Mouse (Mus musculus): ENCODE results near the gene Agps.
"Not testable (repeated sequence)": the region's sequence is repeated elsewhere in the genome, so short reads cannot be mapped to it uniquely, and the experiment has no call there.

Gene Agps

DNA sequence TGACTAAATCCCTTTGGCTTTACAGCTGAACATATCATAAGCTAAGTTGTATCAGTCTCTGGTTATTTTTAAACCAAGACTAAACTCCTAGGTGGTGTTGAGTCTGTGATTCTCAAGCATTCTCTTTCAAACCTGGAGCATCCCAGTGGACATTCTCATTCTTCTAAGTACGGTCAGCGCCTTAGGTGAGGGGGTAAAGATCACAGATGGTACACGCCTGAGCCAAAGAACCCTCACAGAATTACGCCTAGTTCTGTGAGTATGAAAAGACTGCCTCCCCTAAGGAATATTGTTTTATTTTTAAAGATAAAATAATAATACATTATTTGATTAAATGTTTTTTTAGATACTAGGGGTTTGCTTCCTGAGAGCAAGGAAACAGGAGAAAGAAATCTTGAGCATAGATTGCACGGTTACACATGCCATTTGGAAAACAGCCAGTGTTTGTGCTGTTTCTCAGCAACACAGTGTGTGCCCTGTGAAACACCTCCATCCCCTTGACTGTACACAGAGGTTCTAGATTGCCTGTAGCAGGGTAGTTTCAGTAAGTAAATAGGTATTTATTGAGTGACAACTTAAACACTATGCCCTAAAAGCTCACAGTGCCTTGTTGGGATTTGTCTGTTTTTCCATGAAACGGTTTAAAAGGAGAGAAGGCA, 97.9 kb downstream of the Agps start:
- DNase-seq (ENCODE audit: low spot score in 2 of 2): no peak

- no peak for DNase-seq (ENCODE audit: low spot score in 2 of 2)
Observed at GRCm38 (mm10) chr2:75930941-75931340, 99.0 kb downstream of the Agps start.

DNA sequence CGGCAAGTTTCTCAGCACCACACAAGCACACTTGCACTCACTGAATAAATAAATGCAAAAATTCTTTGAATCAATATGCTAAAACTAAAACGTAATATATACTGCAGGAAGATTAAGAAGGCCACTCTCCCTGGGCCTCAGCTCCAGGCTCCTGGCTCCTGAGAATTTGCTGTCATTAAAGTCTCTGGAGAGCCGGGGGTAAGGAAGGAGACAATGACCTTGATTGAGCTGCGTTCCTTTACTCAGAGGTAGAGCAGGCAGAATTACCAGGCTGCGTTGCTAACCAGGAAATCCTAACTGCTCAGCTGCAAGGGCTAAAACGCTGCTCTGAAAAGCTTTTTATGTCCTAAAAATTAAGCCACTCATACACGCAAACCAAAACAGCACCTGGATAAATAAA, 101.6 kb downstream of the Agps start:
- no peak for DNase-seq (ENCODE audit: low spot score in 2 of 2)

GRCm38 (mm10) chr2:75936685-75937084, 104.7 kb downstream of the Agps start:
- DNase-seq (ENCODE audit: low spot score in 2 of 2): not testable (repeated sequence)

DNA sequence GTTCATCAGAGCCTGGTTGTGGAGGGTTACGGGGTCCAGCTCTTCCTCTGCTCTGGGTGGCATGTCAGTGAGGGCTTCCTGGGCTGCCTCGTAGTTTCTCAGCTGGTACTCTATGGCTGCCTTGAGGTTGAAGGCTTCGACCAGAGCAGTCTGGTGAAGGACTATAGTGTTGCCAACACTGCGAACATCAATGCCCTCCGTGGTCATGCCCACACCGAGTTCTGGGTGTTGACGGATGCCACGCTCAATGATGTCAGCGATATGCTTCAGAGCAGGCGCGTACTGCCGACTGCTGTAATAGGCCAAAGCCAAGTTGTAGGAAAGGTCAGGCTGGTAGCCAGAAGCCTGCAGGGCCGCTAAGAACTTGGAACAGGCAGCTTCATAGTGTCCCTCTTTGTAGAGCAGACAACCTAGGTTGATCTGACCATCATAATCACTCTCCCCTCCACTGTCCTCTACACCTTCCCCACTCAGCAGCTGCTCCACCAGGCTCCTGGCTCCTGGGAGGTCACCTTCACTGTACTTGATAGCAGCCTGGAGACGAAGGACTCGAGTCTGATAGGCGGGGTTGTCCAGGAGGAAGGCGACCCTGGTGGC, 105.6 kb downstream of the Agps start:
- not testable (repeated sequence) for DNase-seq (ENCODE audit: low spot score in 2 of 2)

GRCm38 (mm10) chr2:75938117-75939063, 106.4 kb downstream of the Agps start, which contains the start of gene Ttc30b:
Ttc30b (minus strand) TSS chr2:75938585.
- DNase-seq (ENCODE audit: low spot score in 2 of 2): peak in 1 of 2 experiments; percentile 51

GRCm38 (mm10) chr2:75950685-75951084, 118.7 kb downstream of the Agps start:
- DNase-seq (ENCODE audit: low spot score in 2 of 2): no peak

DNA sequence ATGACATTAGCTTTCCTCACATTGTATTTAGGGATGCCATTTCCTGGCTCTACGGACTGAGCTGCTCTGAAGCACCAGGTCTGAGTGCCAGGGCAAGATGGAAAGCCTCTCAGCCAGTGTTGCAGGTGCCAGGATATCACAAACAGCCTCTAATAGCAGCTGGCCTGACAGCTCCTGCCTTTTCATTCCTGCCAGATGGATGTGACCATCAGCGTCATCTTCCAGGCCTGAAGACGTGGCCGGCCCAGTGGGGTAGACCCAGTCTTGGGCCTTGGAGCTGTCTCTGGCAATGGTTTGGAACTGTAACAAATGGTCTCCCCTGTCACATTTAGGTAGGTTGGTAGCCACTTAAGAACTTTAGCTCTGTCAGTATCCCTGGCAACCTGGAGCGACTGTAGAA, 121.3 kb downstream of the Agps start:
- no peak for DNase-seq (ENCODE audit: low spot score in 2 of 2)

DNA sequence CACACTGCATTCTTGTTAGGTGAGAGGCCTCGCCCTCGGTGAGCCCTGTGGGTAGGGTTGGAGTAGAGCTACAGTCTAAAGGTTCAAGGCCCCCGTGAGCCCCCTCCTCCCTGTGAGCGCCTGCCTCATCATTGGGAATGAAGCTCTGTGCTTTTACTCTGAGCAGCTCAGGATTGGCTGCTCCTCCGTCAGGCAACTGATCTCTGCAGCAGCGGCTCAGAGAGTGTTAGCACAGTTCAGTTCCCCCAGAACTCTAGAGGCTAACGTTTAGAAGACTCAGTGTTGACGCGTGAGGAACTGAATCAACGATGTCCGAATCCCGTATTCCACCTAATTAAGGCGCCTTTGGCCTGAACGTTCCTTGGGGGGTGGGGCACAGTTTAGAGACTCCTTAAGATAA, 123.7 kb downstream of the Agps start:
- DNase-seq (ENCODE audit: low spot score in 2 of 2): no peak

- DNase-seq (ENCODE audit: low spot score in 2 of 2): no peak
Observed at GRCm38 (mm10) chr2:75959183-75959849, 127.3 kb downstream of the Agps start.

DNA sequence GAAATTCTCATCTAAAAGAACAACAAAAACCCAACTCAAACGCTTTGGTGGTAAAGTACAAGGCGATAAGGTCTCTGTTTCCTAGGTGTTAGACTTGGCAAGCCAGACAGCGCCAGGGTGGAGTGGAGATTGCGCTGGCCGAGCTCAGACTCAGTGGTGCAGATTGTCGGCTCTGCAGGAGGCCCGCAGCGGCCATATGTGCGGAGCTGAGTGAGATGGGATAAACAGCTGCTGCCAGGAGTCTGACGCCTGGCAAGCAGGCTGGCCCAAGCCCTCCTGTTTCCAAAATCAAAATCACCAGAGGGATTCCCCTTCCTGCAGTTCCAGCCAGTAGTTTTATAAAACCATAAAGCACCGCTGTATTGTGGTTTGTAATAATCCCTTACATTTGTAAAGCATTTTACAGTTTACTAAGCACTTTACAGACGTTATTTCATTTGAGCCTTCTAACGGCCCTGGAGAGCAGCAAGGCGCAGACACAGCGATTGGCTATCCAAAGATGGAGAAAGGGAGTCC, 127.9 kb downstream of the Agps start:
- DNase-seq (ENCODE audit: low spot score in 2 of 2): no peak

DNA sequence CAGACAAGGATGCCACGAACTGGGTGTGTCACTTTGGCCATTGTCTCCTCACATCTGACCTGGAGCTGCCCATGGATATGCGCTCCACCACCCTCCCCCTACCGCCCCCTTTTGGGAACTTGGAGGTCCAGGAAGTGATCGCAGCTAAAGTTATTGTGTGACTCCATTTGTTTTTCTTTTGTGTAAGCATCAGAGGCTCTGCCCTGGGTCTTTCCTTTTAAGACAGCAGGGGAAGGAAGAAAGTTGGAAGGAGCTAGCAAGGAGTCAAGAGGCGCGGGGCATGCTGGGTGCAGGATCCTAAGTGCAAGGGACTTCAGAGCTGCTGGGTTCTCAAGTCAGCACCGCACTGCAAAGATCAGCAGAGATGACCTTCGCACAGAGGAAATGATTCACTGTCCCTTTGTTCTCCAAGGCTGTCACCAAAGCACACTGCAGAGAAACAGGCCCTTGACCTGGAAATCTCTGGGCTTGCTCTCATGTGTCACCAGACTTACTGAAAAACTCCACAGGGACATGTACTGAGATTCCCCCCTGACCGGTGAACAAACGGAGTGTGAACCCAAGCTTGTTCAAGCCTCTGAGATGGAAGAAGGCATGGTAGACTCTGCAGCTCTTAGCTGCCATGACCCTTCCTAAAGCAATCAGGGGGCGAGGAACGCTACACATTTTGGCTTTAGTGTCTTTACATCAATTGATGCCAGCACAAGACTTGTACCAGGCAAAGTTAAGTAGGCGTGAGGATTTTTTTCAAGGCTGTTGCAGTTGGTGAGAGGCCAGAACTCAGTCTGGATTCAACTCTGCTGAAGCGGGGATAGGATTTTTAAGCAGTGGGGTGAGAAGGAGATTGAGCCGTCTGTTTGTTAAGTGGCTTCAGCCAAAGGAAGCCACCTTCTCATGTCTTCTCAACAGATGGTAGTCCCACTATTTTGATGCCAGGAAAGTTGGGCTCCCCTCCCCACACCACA, 128.7 kb downstream of the Agps start:
- DNase-seq (ENCODE audit: low spot score in 2 of 2): no peak

DNA sequence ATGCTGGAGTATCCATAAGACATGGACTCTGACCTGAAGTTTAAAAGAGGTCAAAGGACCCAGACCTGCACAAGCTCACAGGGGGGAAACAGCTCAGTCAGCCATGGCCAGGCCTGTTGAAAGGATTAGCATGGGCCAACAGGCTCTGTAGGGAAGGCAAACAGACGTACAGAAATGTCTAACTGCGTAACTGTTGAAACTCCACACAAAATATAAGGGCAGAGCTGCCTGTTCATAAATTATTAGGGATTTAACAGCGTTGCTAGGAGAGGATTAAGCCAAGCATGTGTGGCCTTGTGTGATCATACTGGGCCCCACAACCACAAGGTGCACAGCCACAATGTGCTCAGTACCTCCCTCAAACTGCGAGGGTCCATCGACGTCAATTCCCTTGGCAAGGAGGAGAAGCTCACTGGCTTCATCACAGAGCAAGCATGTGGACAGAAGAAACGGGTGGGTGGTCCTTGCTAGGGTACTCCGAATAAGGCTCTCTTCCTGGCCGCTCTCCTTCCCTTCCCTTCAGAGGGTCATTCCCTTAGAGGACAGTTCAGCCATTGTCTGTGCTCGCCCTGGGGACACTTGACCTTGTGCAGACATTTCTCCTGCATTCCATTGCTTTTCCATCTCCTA, 131.3 kb downstream of the Agps start:
- no peak for DNase-seq (ENCODE audit: low spot score in 2 of 2)

DNA sequence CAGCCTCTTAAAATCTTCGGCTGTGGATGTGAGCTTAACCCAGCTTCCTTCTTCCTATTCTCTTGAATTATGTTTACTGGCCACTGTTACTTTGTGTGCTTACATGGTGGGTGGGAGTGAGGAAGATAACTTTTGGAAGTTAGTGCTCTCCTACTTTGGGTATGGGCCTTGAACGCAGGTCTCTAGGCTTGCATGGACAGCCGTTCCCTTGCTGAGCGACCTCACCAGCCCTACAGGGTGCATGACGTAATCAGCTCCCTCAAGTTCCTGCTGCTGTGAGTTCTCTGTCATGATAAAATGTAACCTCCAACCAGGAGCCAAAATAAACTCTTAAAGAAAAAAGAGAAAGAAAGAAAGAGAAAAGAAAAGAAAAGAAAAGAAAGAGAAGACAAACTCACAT, 132.1 kb downstream of the Agps start:
- DNase-seq (ENCODE audit: low spot score in 2 of 2): no peak

DNA sequence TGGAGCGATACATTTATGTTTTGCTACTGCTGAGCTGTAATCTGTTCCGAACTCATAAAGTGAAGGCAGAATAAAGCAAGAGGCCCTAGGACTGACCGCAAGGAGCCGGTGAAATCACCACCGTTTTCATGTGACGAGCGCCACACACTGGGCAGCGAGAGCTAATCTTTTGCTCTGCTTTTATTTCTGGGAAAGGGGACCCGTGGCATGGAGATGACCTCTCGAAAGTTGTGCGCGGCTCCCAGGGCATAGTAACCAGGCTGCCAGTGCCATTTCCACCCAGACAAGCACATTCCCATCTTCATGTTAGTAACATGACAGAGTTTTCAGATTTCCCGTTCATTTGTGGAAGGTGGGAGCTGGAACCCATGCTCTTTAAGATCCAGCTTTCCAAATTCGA, 132.5 kb downstream of the Agps start:
- peak in 1 of 2 experiments; percentile 13 for DNase-seq (ENCODE audit: low spot score in 2 of 2)

DNA sequence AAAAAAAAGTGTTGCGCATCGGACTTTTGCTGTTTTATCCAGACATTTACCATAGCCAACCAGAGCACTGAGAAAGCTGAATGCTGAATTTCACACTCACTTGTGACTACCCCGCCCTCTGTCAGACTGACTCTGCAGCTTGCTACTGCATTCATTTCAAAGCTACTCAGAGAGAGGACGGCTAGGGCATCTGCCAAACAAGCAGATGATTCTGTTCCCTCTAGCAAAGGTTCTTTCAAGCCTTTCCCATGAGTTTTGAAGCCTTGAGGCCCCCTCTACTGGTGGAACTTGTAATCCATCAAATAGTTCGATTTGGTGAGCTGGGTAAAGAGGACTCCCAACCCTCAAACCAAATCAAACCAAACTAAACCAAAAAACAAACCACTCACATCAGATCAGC, 133.0 kb downstream of the Agps start:
- DNase-seq (ENCODE audit: low spot score in 2 of 2): peak in 1 of 2 experiments; percentile 24

DNA sequence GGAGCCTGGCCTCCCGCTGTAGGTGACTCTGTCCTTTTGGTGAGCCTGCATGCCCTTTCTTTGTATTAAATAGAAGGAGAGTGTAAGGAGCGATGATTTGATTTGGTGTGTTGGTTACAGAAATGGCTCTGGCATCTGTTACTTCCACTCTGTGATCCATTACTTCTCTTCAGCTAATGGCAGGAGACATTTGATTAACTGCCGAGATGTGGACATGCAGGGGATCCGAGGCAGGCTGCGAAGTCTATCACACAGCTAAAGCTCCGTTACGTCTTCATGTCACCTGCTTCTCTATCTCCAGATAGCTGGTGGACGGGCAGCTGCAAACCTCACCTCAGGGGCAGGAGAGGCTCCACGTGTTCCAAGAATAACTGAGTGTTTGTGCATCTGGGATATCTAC, 142.2 kb downstream of the Agps start:
- no peak for DNase-seq (ENCODE audit: low spot score in 2 of 2)

GRCm38 (mm10) chr2:75976070-75976469, 144.1 kb downstream of the Agps start:
- not testable (repeated sequence) for DNase-seq (ENCODE audit: low spot score in 2 of 2)

DNA sequence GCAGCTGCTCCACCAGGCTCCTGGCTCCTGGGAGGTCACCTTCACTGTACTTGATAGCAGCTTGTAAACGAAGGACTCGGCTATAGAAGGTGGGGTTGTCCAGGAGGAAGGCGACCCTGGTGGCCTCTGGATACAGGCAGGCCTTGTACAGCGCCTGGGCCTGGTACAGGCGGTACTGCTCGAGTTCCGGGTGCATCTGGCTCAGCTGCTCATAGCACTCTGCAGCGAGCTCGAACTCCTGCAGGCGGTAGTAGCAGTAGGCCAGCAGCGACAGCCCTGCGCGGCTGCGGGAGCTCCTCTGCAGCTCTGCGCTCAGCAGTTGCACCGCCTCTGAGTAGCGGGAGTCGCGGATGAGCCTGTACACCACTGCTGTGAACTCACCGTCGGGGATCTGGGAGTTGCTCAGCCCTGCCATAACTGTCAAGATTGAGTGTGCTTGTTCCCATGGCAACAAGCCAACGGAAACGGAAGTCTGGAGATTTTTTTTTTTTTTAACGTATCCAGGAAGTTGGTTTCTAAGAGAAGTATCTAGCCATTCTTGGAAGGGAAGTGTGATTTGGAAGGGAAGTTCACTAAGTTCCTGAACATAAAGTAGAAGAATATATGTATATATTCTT, 145.9 kb downstream of the Agps start, which contains the start of gene Ttc30a2:
Ttc30a2 (minus strand) TSS at position 419 of the 617 bp plus-strand sequence.
- DNase-seq (ENCODE audit: low spot score in 2 of 2): not testable (repeated sequence)

Measured in spleen, postnatal 14 days (tissue).